Mouse (Mus musculus): ENCODE data around the gene Dnase1l2.

DNA sequence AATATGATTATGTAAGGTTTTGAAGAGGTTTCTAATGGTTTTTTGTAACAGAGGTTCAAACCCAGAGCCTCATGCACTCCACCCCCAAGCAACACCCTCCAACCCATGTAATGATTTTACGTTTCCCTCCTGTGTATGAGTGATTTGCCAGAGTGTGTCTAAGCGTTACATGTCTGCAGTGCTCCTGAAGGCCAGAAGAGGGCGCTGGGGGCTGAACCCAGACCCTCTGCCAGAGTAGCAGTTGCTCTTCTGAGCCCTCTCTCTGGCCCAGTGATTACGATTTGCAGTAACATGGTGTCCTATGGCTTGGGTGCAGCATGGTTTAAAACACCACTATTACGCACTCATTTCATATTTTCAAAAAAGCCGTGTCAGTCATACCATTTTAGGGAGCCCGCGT lies 51.8 kb downstream of the Dnase1l2 start:
- TF ChIP-seq CTCF (IDR thresholded peaks at IDR 0.05; ENCODE audit: insufficient read depth, low read depth, low read length) (no peak), POLR2A (IDR thresholded peaks at IDR 0.05; ENCODE audit: insufficient read depth, low read depth, low read length) (no peak)
